Mouse (Mus musculus) liver, postnatal 0 days (tissue): ENCODE measurements at regions not wholly inside any gene's neighbourhood (a gene's known extent, or its start where the extent isn't known, plus 50 kb on each side); places are given as distances from the start of the nearest gene placed in this dataset.
"Not testable (repeated sequence)": the region's sequence is repeated elsewhere in the genome, so short reads cannot be mapped to it uniquely, and the experiment has no call there.

Source experiments
- ATAC-seq: fragments of 200-750 bp; cut with Nextera tagmentation; 2 replicates; pipeline ENCODE4 v1.8.0; 2017; ENCODE audit warnings: mild to moderate bottlenecking, moderate library complexity
- DNase-seq: peaks from one replicate; pipeline ENCODE4 v3.0.0-alpha.2; 2016
- H3K27ac ChIP-seq: fragments of 300-500 bp; sonication (generic); 2 replicates; pipeline ENCODE4 v1.5.1; 2014; ENCODE audit warnings: antibody characterized with exemption, moderate library complexity, mild to moderate bottlenecking, low read depth
- H3K27me3 ChIP-seq: fragments of 300-500 bp; sonication (generic); 2 replicates; pipeline ENCODE4 v1.6.1; 2014; ENCODE audit warnings: low read length, control low read depth, mixed read lengths; ENCODE audit not compliant: insufficient read depth
- H3K36me3 ChIP-seq: fragments of 300-500 bp; sonication (generic); replicated peaks from 2 replicates; pipeline ENCODE4 v1.6.1; 2014; ENCODE audit warnings: mild to moderate bottlenecking, control low read depth, low read length, moderate library complexity, mixed read lengths; ENCODE audit not compliant: insufficient read depth
- H3K4me1 ChIP-seq: fragments of 300-500 bp; sonication (generic); 2 replicates; pipeline ENCODE4 v1.6.1; 2014; ENCODE audit warnings: antibody characterized with exemption, mild to moderate bottlenecking, control low read depth; ENCODE audit not compliant: insufficient read depth
- H3K4me2 ChIP-seq: fragments of 300-500 bp; sonication (generic); 2 replicates; pipeline ENCODE4 v1.6.1; 2014; ENCODE audit warnings: low read depth, mild to moderate bottlenecking, low read length, moderate library complexity, mixed read lengths
- H3K4me3 ChIP-seq: fragments of 300-500 bp; sonication (generic); 2 replicates; pipeline ENCODE4 v1.5.1; 2014; ENCODE audit warnings: low read depth, low read length
- H3K9ac ChIP-seq: fragments of 300-500 bp; sonication (generic); replicated peaks from 2 replicates; pipeline ENCODE4 v1.6.1; 2014; ENCODE audit warnings: mild to moderate bottlenecking, moderate library complexity
- H3K9me3 ChIP-seq: fragments of 300-500 bp; sonication (generic); 2 replicates; pipeline ENCODE4 v1.6.1; 2016; ENCODE audit warnings: mild to moderate bottlenecking, control low read depth, low read length, mixed read lengths
- CTCF ChIP-seq: sonication (generic); IDR thresholded peaks from 2 replicates; pipeline ENCODE4 v1.5.1; 2016; ENCODE audit warnings: antibody characterized with exemption, low read depth
- EP300 ChIP-seq: IDR thresholded peaks from 2 replicates; pipeline ENCODE4 v1.6.1; 2016; ENCODE audit warnings: antibody characterized with exemption, low read depth, mild to moderate bottlenecking
- WGBS: fragments of 180-500 bp; shearing (Covaris S2); extraction: QIAGEN DNeasy Blood & Tissue Kit; methylation state at CpG from one replicate; pipeline ENCODE4 v1.1.7; 2014; ENCODE audit not compliant: insufficient replicate concordance; 5-methylcytosine and 5-hydroxymethylcytosine counted together

DNA sequence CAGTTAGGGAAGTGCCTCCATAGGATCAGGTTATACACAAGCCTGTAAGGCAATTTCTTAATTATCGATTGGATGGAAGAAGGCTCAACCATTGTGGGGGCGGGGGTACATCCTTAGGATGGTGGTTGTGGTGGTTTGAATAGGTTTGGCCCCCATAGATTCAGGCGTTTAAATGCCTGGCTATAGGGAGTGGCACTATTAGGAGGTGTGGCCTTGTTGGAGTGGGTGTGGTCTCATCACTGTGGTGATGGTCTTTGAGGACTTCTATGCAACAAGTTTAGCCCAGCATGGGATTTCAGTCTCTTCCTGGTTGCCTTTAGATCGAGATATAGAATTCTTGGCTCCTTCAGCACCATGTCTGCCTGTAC lies 119.3 kb downstream of the Ptpn20 start:
- Histone ChIP-seq H3K4me2 (no peak overlapping the region), H3K9ac (no peak overlapping the region), H3K4me3 (no peak overlapping the region), H3K9me3 (no peaks in the 10 kb centered on the region), H3K27ac (no peak overlapping the region), H3K4me1 (no peaks in the 10 kb centered on the region), H3K27me3 (no peaks in the 10 kb centered on the region), H3K36me3 (no peaks in the 10 kb centered on the region)
- DNase-seq (no peak), ATAC-seq (no peak)
- TF ChIP-seq EP300 (no peak), CTCF (no peak)
- 76% methylated on average over 4 of the region's 4 CpGs for WGBS

DNA sequence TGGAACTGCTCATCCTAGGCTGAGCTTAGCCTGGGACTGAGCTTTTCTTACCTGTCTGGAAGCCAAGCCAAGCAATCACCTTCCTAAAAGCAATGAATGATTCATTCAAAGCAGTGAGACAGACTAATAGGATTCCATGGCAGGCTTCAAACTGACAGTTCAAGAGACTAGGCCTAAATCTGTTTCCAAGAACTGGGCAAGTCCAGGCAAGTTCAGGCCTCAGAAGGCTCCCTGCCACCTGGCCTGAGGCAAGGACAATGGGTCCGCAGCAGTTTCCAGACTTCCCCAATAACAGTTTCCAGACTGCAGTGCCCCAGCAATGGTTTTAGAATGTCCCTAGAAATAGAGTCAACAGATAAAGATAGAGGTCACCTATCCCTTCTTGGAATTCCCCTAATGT lies 123.5 kb downstream of the Ptpn20 start:
- Histone ChIP-seq H3K27ac (no peak overlapping the region), H3K4me2 (no peak overlapping the region), H3K9ac (no peak overlapping the region), H3K9me3 (no peaks in the 10 kb centered on the region), H3K27me3 (no peaks in the 10 kb centered on the region), H3K36me3 (no peaks in the 10 kb centered on the region), H3K4me1 (no peaks in the 10 kb centered on the region), H3K4me3 (no peak overlapping the region)
- 68% methylated on average over 1 of the region's 1 CpGs for WGBS
- ATAC-seq, result no peak
- DNase-seq, result no peak
- TF ChIP-seq CTCF, result no peak
- no peak for TF ChIP-seq EP300

DNA sequence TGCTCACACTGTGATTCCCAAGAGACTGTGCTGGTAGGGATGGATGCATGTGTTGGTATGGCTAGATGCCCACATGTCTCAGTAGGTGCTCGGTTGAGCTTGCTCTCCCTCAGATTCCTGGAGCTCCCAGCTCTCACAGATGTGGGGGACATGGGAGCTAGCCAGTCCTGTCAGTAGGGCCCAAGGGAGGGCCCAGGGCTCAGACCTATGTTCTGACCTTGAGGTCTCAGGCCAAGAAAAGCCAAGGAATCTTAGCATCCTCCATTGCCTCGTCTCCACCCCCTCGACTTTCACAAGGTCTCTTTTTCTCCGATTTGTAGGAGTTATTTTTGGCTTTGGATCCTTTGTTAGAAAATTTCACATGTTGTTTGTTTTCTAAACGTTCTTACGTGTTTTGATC lies 130.6 kb downstream of the Ptpn20 start:
- Histone ChIP-seq H3K4me2 (no peak overlapping the region), H3K9me3 (no peaks in the 10 kb centered on the region), H3K27me3 (no peaks in the 10 kb centered on the region), H3K4me1 (no peaks in the 10 kb centered on the region), H3K9ac (no peak overlapping the region), H3K36me3 (no peaks in the 10 kb centered on the region), H3K4me3 (no peak overlapping the region), H3K27ac (no peak overlapping the region)
- 78% methylated on average over 6 of the region's 6 CpGs for WGBS
- no peak for TF ChIP-seq EP300
- no peak for TF ChIP-seq CTCF
- ATAC-seq, result no peak
- DNase-seq, result no peak

DNA sequence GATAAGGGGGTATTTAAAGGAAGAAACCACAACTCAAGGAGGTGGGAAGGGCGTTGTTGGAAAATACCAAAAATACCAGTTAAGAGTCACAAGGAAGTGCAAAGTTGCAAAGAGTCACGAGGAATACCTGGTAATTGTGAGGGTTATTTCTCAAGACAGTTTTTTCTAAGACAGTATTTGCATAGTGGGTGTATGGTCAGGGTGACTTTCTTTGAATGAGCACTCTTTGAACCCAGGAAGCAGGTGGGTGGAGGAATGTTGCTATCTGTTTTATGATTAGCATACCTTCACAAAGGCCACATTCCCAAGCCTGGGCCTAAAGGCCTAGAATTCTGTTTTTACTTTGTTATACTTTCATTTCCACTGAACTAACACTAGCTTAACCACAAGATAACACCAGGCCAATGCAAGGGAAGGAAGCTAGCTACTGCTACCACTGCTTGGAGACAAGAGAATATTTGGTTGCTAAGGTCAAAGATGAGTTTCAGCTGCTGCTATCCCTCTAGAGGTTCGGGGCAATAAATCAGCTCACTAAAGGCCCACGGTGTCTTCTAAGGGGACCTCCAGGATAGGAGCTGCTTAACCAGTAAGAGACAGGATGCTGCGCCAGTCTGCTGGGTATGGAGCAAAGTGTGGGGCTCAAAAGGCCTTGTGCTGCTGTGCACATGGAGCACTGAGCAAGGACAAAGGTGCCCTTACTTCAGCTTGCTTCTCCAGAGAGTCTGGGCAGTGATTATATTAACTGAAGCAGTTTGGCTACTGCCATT lies 133.6 kb downstream of the Ptpn20 start:
- not testable (repeated sequence) for H3K4me3 ChIP-seq, ATAC-seq, H3K27ac ChIP-seq, H3K9ac ChIP-seq, H3K9me3 ChIP-seq, H3K27me3 ChIP-seq, DNase-seq, H3K4me2 ChIP-seq, H3K4me1 ChIP-seq, H3K36me3 ChIP-seq
- WGBS, result 72% methylated on average over 5 of the region's 5 CpGs

DNA sequence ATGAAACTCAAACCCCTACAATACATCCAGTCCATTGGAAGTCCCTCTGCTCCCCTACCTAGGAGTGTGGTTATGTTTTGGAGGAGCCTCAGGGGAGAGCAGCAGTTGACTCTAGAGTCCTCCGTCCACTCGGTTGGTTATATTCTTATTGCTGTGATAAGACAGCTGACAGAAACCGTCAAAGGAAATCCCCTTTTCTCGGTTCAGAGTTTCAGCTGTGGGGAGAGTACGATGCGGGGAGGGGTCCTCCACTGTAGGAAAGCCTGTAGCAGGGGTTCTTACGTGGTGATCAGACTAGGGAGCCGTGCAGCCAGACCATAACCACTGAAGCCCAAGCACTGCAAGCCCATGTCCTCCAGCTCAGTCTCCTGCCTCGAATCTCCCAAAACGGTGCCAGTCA lies 137.5 kb downstream of the Ptpn20 start:
- no peaks in the 10 kb centered on the region for H3K9me3 ChIP-seq
- H3K4me3 ChIP-seq, result no peak overlapping the region
- DNase-seq, result no peak
- no peak overlapping the region for H3K27ac ChIP-seq
- WGBS, result 72% methylated on average over 10 of the region's 10 CpGs
- TF ChIP-seq EP300 (no peak), CTCF (no peak)
- no peak overlapping the region for H3K4me2 ChIP-seq
- no peaks in the 10 kb centered on the region for H3K4me1 ChIP-seq
- ATAC-seq, result no peak
- no peak overlapping the region for H3K9ac ChIP-seq
- no peaks in the 10 kb centered on the region for H3K36me3 ChIP-seq
- H3K27me3 ChIP-seq, result no peaks in the 10 kb centered on the region

DNA sequence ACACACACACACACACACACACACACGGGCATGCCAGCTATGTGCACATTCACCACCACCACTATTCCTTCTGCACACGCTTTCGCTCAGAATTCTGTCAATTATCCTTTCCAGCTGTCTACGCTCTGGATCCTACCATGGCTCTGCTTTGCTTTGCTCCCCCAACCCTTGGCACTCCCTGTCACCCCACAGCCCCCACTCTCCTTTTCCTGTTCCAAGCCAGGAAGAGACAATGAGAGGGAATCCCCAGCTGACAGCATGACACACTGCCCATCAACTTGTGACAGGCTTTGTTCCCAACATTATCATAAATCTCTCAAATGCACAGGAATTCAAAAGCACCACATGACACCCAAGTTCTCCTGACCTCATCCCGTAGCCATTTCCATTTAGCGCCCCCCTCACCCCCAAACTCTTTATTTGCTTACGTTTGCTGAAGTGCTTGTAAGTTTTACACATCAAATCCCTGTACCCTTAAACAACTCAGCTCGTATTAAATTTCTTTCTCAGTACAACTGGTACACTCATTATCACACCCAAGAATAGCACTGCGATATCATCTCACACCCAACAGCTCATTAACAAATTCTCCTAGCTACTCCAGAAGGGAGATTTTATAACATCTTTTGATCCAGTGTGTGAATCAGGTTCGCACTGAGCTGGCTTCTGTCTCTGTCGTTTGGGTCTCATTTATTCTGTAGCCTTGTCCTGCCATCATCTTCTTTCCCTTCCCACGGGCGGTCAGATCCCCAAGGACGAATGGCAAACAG lies 140.3 kb downstream of the Ptpn20 start:
- H3K9ac ChIP-seq, result no peak overlapping the region
- no peak for TF ChIP-seq EP300
- TF ChIP-seq CTCF, result no peak
- no peak for DNase-seq
- H3K4me1 ChIP-seq, result no peaks in the 10 kb centered on the region
- H3K4me2 ChIP-seq, result no peak overlapping the region
- H3K9me3 ChIP-seq, result no peaks in the 10 kb centered on the region
- H3K4me3 ChIP-seq, result no peak overlapping the region
- whole genome bisulfite sequencing, result 72% methylated on average over 14 of the region's 14 CpGs
- no peak; the same call in 1 of the 2 replicates for ATAC-seq
- no peaks in the 10 kb centered on the region for H3K36me3 ChIP-seq
- no peaks in the 10 kb centered on the region for H3K27me3 ChIP-seq
- H3K27ac ChIP-seq, result no peak overlapping the region
